Mouse (Mus musculus) splenic B cell, adult 2 months (primary cell): ENCODE data around the gene Glb1l.

Experiments used
- DNase-seq: peaks from one replicate; pipeline ENCODE4 v3.0.0-alpha.2; 2011; ENCODE audit warnings: low read depth, low spot score
- H3K27me3 ChIP-seq: 2 replicates; pipeline ENCODE4 v1.6.1; 2012; ENCODE audit warnings: mild to moderate bottlenecking, low read length, moderate library complexity, mixed read lengths; ENCODE audit not compliant: control insufficient read depth, poor library complexity, insufficient read depth, severe bottlenecking
- H3K36me3 ChIP-seq: 2 replicates; pipeline ENCODE4 v1.6.1; 2012; ENCODE audit warnings: mild to moderate bottlenecking, low read length, moderate library complexity, mixed read lengths; ENCODE audit not compliant: control insufficient read depth, poor library complexity, insufficient read depth, severe bottlenecking

Glb1l gene

DNA sequence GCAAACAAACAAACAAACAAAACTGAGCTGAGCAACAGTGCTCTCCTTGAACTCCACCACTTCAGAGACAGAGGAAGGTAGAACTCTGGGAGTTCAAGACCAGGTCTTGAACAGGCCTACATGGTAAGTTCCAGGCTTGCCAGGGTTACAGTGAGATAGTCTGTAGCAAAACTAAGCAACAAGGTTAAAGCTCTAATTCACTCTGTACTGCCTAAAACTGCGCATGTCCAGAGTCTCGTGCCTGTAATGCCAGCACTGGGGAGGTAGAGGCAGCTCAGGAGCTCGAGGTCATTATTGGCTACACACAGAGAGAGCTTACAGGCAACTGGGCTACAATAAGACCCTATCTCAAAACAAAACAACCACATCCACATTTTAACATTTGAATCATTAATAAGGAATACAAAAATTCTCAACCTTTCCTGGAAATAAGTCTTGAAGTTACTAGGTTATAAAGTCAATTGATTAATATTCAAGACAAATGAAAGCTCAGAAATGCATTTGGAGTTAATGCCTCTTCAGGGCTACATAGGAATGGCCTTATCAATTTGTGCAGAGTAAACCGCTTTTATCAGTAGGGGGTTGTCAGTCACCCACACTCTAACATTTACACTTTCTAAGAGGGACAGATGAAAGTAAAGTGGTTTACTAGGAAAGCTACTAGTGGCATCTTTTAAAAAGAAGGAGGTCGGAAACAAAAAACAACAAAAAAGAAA lies 50.9 kb downstream of the Glb1l start:
- no peaks in the 10 kb centered on the region for H3K27me3 ChIP-seq
- H3K36me3 ChIP-seq = no peaks in the 10 kb centered on the region
- DNase-seq = no peak

GRCm38 (mm10) chr1:75158990-75159389 lies 51.6 kb downstream of the Glb1l start:
- no peaks in the 10 kb centered on the region for H3K36me3 ChIP-seq
- DNase-seq = no peak

DNA sequence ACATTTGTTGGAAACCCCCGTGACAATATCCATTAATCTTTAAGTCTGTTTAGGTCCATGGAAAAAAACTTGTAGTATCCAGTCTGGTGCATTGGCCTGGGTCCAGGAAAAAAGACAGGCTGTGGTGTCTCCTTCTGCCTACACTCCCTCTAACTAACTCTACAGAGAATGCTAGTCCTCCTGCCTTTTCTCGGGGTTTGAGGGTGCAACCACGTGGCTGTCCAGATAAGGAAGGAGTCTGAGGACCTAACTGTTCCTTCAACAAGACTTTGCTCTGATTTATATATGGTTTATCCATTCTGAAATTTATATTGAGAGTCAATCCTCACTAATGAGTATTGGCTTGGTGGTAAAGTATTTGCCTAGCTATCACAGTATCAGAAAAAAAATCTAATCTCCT lies 54.8 kb downstream of the Glb1l start:
- no peaks in the 10 kb centered on the region for H3K36me3 ChIP-seq
- no peaks in the 10 kb centered on the region for H3K27me3 ChIP-seq
- no peak for DNase-seq

More at GRCm38 (mm10) chr1:75158990-75159389, 51.6 kb downstream of the Glb1l start:
- no peaks in the 10 kb centered on the region for H3K27me3 ChIP-seq

- DNase-seq = no peak
- peaks cover 9% of the 10 kb centered on the region for H3K36me3 ChIP-seq
- H3K27me3 ChIP-seq = no peaks in the 10 kb centered on the region
Observed at GRCm38 (mm10) chr1:75148727-75149126, 61.9 kb downstream of the Glb1l start.
